Mouse (Mus musculus): ENCODE measurements at regions not wholly inside any gene's neighbourhood (a gene's known extent, or its start where the extent isn't known, plus 50 kb on each side); places are given as distances from the start of the nearest gene placed in this dataset.

DNA sequence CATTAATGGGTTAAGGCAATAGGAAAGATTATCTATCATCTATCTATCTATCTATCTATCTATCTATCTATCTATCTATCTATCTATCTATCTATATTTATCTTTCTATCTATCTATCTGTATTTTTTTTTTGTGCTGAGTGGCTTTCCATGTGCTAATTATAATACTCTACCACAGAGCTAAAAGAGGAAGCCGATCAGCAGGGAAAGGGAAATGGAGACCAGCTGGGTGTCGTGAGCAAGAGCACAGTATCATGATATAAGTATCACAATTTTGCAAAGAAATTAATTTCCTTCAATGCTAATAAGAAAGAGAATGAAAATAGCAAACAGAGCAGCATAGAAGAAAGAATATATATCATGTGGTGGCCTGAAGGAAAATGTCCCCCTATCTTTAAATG, 69.6 kb downstream of the Cldn1 start:
- no peak for DNase-seq (ENCODE audit: low spot score in 2 of 2)

DNA sequence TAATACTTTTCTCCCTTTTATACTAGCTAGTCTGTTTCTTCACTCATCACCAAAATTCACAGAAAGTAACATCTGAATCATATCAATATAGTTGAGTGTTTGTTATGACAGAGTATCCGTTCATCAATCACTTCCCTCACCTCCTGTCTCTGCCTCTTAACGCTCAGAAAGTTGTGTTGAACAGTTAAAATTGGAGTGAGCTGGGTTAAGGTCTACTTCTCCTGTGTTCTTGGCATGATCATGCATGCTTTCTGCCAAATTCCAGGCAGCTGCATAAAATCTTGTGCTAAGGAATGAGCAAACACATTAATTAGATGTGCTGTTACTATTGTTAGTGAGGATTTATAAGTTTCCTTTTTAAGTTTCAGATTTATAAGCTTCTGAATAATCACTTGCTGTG, 79.9 kb downstream of the Cldn1 start:
- no peak for DNase-seq (ENCODE audit: low spot score in 2 of 2)

DNA sequence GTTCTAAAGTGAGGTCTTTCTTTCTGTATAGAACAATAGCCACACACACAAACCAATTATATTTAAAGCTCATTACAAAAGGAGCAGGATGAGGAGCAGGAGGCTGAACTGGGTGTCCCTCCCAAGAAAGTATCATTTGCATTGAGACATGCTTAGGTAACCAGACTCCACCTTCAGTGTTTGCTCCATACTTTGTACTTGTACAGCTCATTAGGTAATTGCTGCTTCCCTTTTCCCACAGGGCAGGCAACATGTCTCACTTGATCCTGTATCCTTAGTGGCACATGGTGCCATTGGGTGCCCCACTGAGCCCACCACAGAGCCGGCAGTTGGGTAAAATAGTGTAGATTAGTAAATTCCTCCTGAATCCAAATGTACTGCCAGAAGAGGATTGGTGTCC, 86.0 kb downstream of the Cldn1 start:
- no peak for DNase-seq (ENCODE audit: low spot score in 2 of 2)

DNA sequence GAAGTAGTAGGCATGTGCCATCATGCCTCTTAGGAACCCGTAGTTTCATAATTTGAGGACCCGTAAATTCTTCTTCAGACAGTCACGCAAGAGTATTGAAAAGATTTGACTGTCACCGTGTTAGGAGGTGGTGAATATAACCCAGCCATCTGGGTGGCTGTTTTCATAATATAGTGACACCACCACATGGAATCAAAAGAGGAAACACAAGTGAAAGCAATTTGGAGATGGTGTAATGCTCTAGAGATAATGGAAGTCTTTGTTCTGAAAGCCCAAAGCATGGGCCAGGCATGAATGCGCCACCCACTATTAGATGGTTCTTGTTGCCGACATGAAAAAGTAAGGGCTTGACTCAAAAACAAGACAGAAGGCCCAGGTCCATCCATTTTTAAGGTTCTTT, 86.9 kb downstream of the Cldn1 start:
- DNase-seq (ENCODE audit: low spot score in 2 of 2) = no peak

DNA sequence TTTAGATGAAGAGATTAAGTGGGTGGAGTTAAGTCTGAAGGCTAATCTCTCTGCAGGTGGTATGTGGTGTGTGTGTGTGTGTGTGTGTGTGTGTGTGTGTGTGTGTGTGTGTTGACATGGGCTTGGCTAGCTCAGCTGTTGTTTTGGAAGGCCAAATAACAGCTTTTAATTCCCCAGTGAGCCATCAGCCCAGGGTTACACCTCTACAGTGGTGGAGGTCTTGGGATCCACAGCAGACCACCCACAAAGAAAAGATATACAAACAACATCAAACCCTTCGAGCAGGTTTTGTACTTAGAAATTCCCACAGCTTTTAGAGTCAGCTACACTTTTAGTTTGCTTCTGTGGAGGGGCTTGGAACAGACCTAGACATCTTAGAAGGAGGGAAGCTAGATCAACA, 89.2 kb downstream of the Cldn1 start:
- no peak for DNase-seq (ENCODE audit: low spot score in 2 of 2)

DNA sequence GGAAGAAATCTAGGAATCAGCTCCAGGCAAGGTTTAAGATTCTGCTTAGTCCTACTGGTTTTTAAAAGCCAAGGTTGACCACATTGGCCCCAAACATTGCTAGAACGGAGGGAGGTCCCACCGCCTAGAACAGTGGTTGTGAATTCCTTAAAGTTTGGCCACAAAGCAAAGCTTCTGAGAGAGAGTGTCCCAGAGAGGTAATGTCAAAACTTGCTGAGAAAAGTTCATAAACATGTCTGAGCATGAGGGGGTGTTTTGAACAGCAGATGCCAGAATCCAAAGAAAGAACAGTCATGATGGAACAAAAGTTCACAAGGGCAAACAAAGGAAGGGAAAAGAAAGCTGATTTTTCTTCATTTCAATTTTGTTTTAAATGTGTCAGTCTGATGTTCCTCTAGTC, 90.1 kb downstream of the Cldn1 start:
- no peak for DNase-seq (ENCODE audit: low spot score in 2 of 2)

DNA sequence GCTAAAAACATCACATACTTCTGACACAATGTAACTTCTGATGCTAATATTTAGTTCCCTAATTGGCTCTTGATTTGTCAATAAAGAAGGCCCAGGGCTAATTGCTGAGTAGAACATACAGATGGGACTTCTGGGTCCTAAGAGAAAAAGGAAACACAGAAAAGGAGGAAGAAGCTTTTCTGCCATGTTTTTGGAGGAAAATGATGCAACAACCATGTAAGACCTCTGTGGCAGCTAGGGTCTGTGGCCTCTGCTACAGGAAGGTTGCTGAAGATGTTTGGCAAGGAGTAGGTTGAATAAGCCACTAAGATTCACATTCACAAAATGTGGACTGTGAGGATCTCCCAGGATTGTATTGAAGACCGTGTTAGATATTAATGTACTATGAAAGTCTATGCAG, 94.9 kb downstream of the Cldn1 start:
- DNase-seq (ENCODE audit: low spot score in 2 of 2) = no peak

DNA sequence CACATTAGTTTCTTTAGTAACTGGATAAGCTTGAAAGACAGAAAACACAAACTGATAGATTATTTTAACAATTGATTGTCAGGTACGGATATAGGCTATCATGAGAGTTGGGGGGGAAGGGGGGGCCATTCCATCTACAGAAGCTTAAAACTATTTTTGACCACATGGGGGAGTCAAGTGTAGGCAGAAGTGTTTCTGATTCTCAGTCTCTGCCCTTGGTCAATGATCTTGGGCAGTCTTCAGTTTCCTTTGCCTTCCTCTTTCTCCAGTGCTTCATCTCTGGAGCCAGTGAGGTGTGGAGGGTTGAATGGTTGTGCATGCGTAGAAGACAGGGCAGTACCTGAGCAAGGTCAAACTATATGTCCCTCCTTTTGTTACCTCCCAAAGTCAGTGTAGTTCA, 118.8 kb downstream of the Cldn1 start:
- no peak for DNase-seq (ENCODE audit: low spot score in 2 of 2)

DNA sequence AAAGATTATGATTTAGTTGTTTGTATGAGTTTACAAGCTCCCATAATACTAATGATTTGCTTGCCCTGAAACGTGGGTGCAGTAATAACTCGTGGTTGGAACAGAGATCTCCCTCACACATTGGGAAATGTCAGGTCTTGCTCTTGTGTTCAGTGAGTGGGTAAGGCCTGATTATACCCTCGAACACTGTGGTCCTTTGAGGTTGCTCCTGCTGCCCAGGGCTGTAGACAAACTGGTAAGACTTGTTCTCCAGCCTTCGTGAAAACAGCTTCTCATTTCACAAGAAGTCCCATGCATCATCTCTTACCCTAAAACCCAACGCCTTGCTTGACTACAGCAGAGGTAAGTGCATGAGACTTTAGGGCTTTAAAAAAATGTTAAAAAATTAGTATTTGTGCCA, 119.9 kb downstream of the Cldn1 start:
- no peak for DNase-seq (ENCODE audit: low spot score in 2 of 2)

DNA sequence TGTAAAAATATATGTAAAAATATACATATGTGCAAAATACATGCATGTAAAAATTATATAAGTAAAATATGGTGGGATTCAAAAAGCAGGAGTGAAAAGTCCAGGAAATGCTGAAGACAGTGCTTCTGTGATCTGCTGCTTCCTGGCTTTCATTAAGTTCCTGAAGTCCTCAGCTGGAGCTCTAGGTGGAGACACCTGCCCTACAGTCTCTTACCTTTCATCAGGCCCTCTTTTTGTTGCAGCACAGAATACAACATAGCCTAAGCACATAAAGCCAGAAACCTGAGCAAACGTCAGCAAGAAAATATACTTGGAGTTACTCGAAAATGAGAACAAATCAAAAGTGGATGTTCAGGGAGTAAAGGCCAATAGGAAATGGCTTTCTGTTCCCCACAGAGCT, 120.6 kb downstream of the Cldn1 start:
- no peak for DNase-seq (ENCODE audit: low spot score in 2 of 2)

DNA sequence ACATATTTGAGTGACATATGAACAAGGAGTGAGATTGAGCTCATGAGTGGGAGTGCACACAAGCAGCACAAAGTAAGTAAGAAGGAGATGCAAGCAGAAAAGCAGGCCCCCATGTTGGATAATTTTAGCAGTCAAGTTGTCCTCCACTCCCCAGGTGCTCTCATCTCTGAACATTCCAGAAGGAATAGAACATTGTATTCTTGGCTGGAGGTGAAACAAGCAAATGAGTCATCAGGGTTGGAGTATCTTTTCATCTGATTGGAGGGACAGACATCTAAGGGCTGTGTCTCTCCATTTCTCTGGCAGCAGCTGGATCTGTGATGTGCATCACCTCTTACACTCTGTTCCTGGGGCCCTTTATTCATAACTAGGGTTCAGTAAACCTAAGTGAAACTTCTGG, 122.7 kb downstream of the Cldn1 start:
- DNase-seq (ENCODE audit: low spot score in 2 of 2) = no peak

DNA sequence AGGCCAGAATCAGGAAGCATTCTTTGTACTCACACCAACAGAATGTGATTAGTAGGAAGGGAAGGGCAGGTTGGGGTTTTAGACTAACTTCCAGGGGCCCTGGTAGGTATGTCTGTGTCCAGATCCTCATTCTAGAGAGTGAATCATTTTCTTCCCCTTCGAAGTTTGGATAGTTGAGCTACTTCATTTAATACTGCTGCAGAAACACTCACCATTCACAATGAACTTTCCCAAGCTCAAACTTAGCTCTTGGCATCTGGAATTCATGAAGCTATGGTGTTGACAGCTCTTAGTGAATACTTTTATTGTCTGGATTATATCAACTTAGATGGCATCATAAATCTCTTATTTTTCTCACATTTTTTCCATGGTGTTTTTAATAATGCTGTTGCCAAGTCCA, 123.7 kb downstream of the Cldn1 start:
- no peak for DNase-seq (ENCODE audit: low spot score in 2 of 2)

DNA sequence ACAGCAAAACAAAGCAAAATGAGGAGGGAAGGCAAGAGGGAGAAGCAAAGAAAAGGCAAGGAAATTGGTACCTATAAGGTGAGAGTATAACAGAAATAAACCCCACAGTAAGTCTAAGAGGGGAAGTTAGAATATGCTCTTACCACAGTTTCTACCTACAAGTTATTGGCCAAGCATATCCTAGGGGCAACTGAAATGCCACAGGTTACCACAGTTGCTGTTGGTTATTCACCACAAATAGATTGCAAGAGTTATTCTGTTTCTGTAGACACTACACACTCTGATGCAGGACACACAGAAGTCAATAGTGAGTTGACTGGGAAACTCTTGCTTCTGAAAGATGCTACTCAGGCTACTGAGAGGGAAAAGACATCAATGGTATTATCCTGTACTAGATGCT, 129.7 kb upstream of the P3h2 start:
- no peak for DNase-seq (ENCODE audit: low spot score in 2 of 2)

DNA sequence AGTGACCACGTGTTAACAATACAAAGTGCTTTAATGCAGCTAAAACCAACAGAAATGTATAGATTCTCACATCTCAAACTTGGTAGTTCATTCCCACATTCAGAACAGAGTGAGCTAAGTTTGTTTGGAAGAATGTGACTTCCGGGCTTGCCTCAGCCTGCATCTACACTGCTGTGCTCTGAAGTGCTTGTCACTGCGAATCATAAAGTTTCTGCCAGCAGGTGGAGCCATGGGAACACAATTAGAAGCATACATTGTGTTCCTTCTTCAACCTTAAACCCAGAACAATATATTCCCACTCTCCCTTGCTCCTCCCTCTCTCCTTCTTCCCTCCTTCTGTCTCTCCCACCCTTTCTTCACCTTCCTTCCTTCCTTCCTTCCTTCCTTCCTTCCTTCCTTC, 128.5 kb upstream of the P3h2 start:
- DNase-seq (ENCODE audit: low spot score in 2 of 2) = peak; percentile 47 to 71

DNA sequence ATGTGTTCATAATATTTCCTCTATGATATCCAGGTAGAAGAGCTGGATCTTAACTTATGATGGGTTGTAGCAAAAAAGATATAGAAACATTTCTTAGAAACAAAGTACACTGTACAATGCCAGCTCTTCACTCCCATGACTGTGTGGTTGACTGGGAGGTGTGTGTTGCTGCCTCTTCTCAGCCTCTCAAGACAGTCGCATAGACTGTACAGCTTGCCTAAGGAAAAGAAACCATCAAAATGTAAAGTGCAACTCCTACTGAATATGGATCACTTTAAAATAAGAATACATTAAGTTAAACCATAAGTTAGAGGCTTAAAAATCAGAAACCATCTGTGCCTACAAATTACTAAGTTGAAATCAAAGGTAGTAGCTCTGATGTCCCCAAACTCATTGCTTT, 125.5 kb upstream of the P3h2 start:
- DNase-seq (ENCODE audit: low spot score in 2 of 2) = no peak

DNA sequence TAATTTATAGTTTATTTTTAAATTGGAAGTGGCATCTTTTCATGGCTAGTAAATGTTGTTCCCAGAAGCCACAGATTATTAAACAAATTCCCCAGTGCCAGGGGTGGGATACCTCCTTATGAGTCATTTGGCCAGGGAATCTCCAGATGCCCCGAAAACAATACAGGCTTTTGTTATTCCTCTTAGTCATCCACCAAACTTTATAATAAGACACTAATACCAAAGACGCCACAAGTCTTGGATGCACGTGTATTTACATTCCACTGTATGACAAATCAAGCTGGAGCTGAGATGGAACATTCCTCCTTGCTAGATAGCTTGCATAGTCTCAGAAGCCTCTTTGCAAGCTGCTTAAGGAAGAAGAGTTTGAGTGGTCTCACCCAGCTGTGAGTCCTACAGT, 105.8 kb upstream of the P3h2 start:
- no peak for DNase-seq (ENCODE audit: low spot score in 2 of 2)

DNA sequence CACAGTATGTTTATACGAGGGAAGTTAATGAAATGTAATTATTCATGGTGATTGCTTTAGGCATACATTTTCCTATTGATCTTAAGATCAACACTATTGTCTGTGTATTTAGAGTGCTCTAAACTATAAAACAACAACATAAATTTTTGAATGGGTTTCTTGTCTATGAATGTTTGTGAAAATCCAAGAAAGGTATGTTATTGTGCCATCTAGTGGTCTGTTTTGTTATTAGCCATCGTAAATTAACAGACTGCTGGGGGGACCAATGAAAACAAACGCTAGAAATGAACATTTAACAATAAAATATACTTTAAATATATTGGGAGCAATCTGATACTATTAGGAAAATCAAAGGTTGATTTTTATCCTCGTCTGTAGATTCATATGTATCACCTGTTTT, 93.5 kb upstream of the P3h2 start:
- DNase-seq (ENCODE audit: low spot score in 2 of 2) = no peak

DNA sequence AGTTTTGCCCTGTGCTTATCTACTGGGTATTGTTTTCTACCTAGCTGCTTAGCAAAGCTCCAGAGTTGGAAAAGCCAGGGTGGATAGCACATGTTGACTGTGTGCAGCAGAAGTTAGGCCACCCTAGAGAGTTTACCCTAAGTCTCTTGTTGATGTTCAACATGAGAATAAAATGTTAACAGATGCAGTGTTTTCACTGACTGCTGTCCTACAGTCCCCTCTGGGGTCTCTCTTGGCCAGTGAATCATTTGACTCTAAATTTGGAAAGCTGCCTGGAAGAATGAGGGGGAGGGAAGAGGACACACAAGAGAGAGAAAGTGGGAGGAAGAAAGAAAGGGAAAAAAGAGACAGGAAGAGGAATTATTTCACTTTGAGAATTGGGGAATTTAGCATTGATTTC, 90.8 kb upstream of the P3h2 start:
- DNase-seq (ENCODE audit: low spot score in 2 of 2) = no peak

DNA sequence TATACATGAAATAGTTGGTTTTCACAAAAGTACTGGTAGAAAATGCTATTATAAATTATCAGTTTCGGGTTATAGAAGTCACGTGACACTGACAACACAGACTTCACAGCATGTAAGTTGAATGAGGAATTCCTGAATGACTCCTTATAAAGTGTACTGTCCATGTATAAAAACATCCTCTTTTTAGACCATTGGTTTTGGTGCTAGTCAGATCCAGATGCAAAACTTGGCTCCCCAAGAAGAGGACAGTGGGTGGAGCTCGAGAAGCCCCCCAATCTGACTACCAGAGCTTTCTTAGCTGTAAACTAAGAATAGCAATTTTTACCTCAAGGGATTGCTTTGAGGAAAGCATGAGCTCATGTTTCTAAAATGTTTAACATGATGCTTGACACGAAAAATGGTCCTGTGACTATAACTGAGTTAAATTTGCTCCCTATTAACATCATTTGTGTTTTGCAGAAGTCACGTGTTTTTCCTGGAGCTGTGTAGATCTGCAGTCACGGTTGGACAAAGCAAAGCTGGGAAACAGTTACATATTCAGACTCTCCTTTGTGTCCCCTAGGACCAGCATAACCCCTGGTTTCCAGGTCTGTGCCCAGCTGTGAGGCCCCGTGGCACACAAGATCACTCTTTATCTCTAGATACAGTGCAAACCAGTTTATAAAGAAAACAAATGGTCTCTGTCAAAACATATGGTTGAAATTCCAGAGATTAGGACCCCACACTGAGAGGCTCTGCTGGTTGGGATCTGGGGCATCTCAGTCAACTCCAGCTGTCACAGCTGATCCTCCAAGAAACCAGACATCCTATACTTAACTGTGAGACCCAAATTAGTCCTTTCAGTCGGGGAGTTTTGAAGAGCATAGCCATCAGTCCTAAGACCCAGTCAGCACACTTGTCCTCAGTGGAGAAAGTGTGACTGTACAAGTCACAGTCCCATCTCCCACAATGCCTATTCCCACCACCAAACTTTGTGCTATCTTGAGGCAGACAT, 80.0 kb upstream of the P3h2 start:
- no peak for DNase-seq (ENCODE audit: low spot score in 2 of 2)

DNA sequence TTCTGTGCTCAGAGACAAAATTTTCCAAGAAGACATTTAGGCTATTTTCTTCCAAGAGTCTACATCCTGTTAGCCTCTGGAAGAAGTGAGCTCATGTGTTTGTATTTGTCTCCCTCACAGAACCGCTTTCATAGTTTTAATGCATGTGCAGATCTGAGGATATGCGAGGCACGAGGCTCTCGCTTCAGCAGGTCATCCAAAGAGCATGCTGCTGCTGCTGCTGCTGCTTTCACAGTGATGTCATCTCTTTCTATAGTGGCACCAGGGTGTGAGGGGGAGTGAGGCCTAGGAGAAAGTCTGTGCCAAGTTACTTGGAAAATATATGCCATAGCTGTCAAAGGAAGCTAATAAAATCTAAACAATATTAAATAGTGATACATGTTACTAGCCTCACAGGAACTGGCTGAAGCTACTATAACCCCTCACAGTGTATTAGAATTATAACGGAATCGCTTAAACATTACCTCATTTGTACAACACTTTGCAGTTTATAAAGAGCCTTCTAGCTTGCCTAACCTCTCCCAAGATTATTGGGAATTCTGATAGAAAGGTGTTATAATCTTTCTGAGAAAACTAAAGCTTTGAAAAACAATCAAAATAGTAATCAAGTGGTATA, 79.2 kb upstream of the P3h2 start:
- no peak for DNase-seq (ENCODE audit: low spot score in 2 of 2)

DNA sequence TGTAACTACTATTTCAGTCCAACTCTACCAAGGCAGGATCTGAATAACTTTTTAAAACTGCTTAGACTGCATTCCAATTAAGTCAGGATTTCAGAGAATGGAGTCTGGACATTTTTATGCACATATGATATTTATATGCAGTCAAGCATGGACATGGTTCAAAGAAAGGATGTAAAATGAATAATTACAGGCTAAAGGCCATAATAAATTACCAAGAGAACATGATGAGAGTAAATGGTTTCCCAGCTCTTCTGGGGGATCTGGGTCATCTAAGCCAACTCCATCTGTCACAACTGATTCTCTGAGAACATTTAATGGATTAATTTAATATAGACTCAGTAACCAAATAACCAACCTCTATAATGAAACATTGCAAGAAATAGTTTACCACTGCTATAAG, 77.9 kb upstream of the P3h2 start:
- DNase-seq (ENCODE audit: low spot score in 2 of 2) = no peak

DNA sequence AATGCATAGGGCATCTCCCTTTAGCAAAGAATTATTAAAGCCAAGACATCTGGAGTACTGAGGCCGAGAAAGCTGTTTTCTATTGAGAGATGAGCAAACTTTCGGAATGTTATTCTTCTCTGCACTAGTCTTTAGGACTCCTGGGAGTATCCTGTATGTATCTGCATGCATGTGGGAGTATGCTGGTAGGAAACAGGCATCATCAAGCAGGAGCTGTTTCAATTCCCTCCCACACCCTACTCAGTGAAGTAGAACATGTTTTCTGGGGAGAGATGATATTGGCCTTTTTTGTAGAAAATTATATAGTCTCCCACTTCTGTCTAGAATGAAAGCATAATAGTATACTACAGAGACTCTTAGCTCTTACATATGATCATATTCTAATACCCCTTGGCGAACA, 76.1 kb upstream of the P3h2 start:
- no peak for DNase-seq (ENCODE audit: low spot score in 2 of 2)

DNA sequence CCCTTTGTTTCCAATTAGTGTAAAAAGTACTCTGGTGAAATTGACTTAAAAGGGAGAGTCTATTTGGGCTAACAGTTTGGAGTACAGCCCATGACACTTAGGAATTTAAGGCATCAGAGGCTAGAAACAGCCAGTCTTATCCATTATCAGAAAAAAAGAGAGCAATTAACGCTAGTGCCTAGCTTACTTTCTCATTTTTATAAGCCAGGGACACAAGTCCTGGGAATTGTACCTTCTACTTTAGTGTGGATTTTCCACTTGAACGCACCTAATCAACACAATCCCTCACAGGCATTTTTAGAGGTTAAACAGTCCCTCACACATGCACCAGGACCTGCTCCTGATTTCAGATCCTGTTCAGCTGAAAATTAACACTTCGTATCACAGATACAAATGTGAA, 65.9 kb upstream of the P3h2 start:
- no peak for DNase-seq (ENCODE audit: low spot score in 2 of 2)
